Mouse (Mus musculus): ENCODE data around the gene Rasd2.

- TF ChIP-seq GATA1 (IDR thresholded peaks at IDR 0.05; ENCODE audit: borderline replicate concordance, low read length) (no peak), FLI1 (IDR thresholded peaks at IDR 0.05; ENCODE audit: low read length) (no peak)
Measured at GRCm38 (mm10) chr8:75202041-75202656, 11.6 kb upstream of the Rasd2 start.
